Mouse (Mus musculus): ENCODE measurements around the gene Nav2. TPM values are rescaled to one million over a fixed set of nuclear protein-coding genes. Genes with fewer than 3 reads are reported as not detected.

The Nav2 gene
- total and polyA plus RNA-seq, 3 experiments = 2.0 to 2.7 TPM; not detected in 1

DNA sequence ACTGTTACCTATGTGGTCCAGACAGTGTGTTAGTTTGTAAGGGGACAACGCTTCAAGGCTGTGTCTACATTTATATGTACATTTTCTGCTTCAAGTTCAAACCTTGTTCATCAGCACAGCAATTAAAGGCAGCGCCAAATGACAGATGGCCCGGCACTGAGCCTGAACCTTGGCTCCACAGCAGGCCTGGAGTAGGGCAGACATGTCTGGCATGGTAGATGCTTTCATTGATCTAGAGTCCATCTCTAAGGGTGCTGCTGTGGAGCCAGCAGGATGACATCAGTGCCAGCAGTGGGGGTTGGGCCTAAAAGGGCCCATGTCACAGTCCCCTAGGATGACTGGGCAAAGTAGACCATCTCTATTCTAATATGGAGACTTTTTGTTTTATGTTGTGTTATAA, 186.0 kb downstream of the Nav2 start:
- no peaks in the 10 kb centered on the region for H3K79me2 ChIP-seq (ENCODE audit: control insufficient read depth, insufficient read depth, low read length, poor library complexity)
- no peak overlapping the region for H3K9ac ChIP-seq (ENCODE audit: control insufficient read depth, low read depth, low read length, poor library complexity, severe bottlenecking)
- TF ChIP-seq ZNF384 (IDR thresholded peaks at IDR 0.05; ENCODE audit: low read depth, low read length) = no peak
- TF ChIP-seq MYB (IDR thresholded peaks at IDR 0.05; ENCODE audit: low read depth, low read length) = no peak
- TF ChIP-seq CTCF (IDR thresholded peaks at IDR 0.05 in 2 of 3, conservative IDR thresholded peaks at IDR 0.05 in 1 of 3; ENCODE audit: control insufficient read depth in 1 of 3, insufficient read depth in 1 of 3, low read depth in 2 of 3, low read length in 3 of 3, poor library complexity in 1 of 3, severe bottlenecking in 1 of 3) = no peak
- TF ChIP-seq USF1 (IDR thresholded peaks at IDR 0.05; ENCODE audit: low read depth, low read length) = no peak
- no peak for TF ChIP-seq MAZ (IDR thresholded peaks at IDR 0.05; ENCODE audit: low read depth, low read length)
- no peak for TF ChIP-seq JUND (IDR thresholded peaks at IDR 0.05; ENCODE audit: low read depth, low read length)
- H3K27me3 ChIP-seq (ENCODE audit: control insufficient read depth in 1 of 2, insufficient read depth in 2 of 2, low read length in 2 of 2) = peaks cover 0 to 1% of the 10 kb centered on the region in 2 experiments; a peak in 2 of 4 replicates
- H3K4me3 ChIP-seq (ENCODE audit: control insufficient read depth in 1 of 2, insufficient read depth in 1 of 2, low read depth in 2 of 2, low read length in 2 of 2) = no peak overlapping the region
- H3K9me3 ChIP-seq (replicated peaks; ENCODE audit: insufficient read depth, low read length) = no peaks in the 10 kb centered on the region
- DNase-seq (ENCODE audit: low read depth, low spot score) = no peak
- H3K4me1 ChIP-seq (ENCODE audit: control insufficient read depth in 1 of 2, insufficient read depth in 2 of 2, low read length in 2 of 2) = no peaks in the 10 kb centered on the region
- no peak overlapping the region for H3K27ac ChIP-seq (ENCODE audit: control insufficient read depth, low read depth, low read length)
- H3K36me3 ChIP-seq (ENCODE audit: control insufficient read depth in 1 of 2, insufficient read depth in 2 of 2, low read length in 2 of 2) = no peaks in the 10 kb centered on the region

DNA sequence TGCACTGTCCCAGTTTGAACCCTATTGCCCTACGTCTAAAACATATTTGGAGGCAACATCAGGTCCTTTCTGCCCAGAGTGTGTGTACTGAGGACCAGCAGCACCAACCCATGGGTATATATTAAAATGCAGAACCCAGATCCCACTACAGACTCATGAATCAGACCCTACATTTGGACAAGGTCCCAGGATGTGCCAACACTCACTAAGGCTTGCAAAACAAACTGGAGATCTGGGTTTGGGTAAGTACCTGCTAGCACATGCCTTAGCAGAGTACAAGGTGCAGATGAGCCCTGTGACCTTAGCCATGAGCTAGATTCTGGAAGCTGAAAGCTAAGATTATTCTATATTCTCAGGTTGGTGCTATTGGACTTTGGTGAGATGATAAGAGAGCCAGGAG, 192.8 kb downstream of the Nav2 start:
- Histone ChIP-seq H3K9me3 (replicated peaks; ENCODE audit: insufficient read depth, low read length) (no peaks in the 10 kb centered on the region), H3K27me3 (ENCODE audit: control insufficient read depth in 1 of 2, insufficient read depth in 2 of 2, low read length in 2 of 2) (peaks cover 0 to 1% of the 10 kb centered on the region in 2 experiments; a peak in 1 of 4 replicates), H3K4me3 (ENCODE audit: control insufficient read depth in 1 of 2, insufficient read depth in 1 of 2, low read depth in 2 of 2, low read length in 2 of 2) (no peak overlapping the region), H3K27ac (ENCODE audit: control insufficient read depth, low read depth, low read length) (no peak overlapping the region), H3K9ac (ENCODE audit: control insufficient read depth, low read depth, low read length, poor library complexity, severe bottlenecking) (no peak overlapping the region), H3K79me2 (ENCODE audit: control insufficient read depth, insufficient read depth, low read length, poor library complexity) (no peaks in the 10 kb centered on the region), H3K36me3 (ENCODE audit: control insufficient read depth in 1 of 2, insufficient read depth in 2 of 2, low read length in 2 of 2) (no peaks in the 10 kb centered on the region), H3K4me1 (ENCODE audit: control insufficient read depth in 1 of 2, insufficient read depth in 2 of 2, low read length in 2 of 2) (no peaks in the 10 kb centered on the region)
- no peak for DNase-seq (ENCODE audit: low read depth, low spot score)
- TF ChIP-seq ELF1 (IDR thresholded peaks at IDR 0.05; ENCODE audit: low read depth, low read length) (no peak), GATA1 (IDR thresholded peaks at IDR 0.05; ENCODE audit: low read depth, low read length) (no peak), MEF2A (IDR thresholded peaks at IDR 0.05; ENCODE audit: extremely low read depth, insufficient replicate concordance, low read depth, low read length, poor library complexity, severe bottlenecking) (no peak), TBP (IDR thresholded peaks at IDR 0.05; ENCODE audit: low read depth, low read length) (no peak), TCF12 (IDR thresholded peaks at IDR 0.05; ENCODE audit: low read depth, low read length) (no peak), MAFK (IDR thresholded peaks at IDR 0.05; ENCODE audit: borderline replicate concordance, low read depth, low read length) (no peak), RAD21 (IDR thresholded peaks at IDR 0.05; ENCODE audit: low read depth, low read length) (no peak), TAL1 (IDR thresholded peaks at IDR 0.05; ENCODE audit: low read length) (no peak), CTCF (IDR thresholded peaks at IDR 0.05 in 2 of 3, conservative IDR thresholded peaks at IDR 0.05 in 1 of 3; ENCODE audit: control insufficient read depth in 1 of 3, insufficient read depth in 1 of 3, low read depth in 2 of 3, low read length in 3 of 3, poor library complexity in 1 of 3, severe bottlenecking in 1 of 3) (no peak), POLR2A (IDR thresholded peaks at IDR 0.05; ENCODE audit: control insufficient read depth in 1 of 2, insufficient read depth in 1 of 2, low read depth in 1 of 2, low read length in 2 of 2, poor library complexity in 1 of 2) (no peak), EP300 (IDR thresholded peaks at IDR 0.05; ENCODE audit: low read depth in 1 of 2, low read length in 2 of 2) (no peak), NRF1 (IDR thresholded peaks at IDR 0.05; ENCODE audit: insufficient read depth, low read depth, low read length, poor library complexity, severe bottlenecking) (no peak), ZMIZ1 (IDR thresholded peaks at IDR 0.05; ENCODE audit: low read depth, low read length) (no peak), BHLHE40 (IDR thresholded peaks at IDR 0.05; ENCODE audit: borderline replicate concordance, low read depth, low read length) (no peak), CHD2 (IDR thresholded peaks at IDR 0.05; ENCODE audit: low read length) (no peak), ZC3H11A (IDR thresholded peaks at IDR 0.05; ENCODE audit: low read depth, low read length) (no peak), RCOR1 (IDR thresholded peaks at IDR 0.05; ENCODE audit: low read depth, low read length) (no peak), JUND (IDR thresholded peaks at IDR 0.05; ENCODE audit: low read depth, low read length) (no peak)

Data from MEL (cell line).